Mouse (Mus musculus): ENCODE measurements around the gene Ap1s1. TPM values are rescaled to one million over a fixed set of nuclear protein-coding genes. Genes with fewer than 3 reads are reported as not detected.

The Ap1s1 gene
- polyA plus RNA-seq, 1 experiment from 2014 or later: 136 TPM

DNA sequence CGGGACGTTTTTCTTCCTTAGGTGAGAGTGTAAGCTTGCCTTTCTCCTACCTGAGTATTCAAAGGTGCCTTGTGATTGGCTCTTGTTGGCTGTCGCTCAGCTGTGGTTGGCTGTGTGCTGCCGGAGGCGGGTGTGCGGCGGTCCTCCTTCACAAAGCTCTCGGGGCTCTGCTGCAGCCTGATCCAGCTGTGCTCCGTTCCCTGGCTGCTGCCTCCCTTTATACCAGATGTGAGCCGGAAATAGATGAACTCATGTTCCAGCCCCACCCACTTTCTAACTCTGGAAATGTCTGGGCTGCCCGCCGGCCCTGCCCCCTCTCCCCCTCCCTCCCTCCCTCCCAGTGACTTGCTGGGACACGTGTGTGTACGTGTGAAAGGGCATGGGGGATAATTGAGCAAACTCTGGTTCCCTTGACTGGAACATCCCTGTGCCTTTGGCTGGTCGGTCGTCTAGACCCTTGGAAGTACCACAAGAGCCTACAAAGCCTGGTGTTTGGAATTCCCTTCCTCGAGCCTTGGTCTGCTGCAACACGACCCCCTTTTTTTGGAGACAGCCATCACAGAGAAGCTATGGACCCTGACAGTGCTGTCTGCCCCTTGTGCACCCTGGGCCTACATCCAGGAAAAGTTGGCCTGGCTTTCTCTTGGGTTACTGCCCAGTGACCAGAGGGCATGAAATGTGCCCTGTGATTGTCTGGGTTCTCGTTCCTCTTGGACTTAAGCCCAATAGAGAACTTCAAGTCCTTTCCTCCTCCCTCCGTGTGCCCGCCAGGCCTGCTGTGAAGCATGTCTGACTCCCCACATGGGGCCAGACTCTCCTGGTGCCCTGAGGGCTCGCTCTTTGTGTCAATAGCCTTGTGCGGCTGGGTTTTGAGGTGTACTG is 26.4 kb upstream of the Ap1s1 start, which contains the start of gene Serpine1:
Gene Serpine1 (minus strand): TSS at position 190 of the 882 bp plus-strand sequence.
- 14% methylated on average over 20 of the region's 23 CpGs for WGBS
- Histone ChIP-seq H3K36me3 (ENCODE audit: control insufficient read depth, insufficient read depth, low read length) (no peaks in the 10 kb centered on the region), H3K4me3 (ENCODE audit: low read depth, low read length) (peak within 1 kb of the TSS; percentile 26), H3K9me3 (ENCODE audit: control insufficient read depth, low read length) (no peaks in the 10 kb centered on the region), H3K27me3 (replicated peaks; ENCODE audit: control insufficient read depth, insufficient read depth, low read length) (no peaks in the 10 kb centered on the region), H3K27ac (replicated peaks; ENCODE audit: low read depth, low read length) (peak within 1 kb of the TSS; percentile 62), H3K4me2 (ENCODE audit: low read depth, low read length) (peak within 1 kb of the TSS; percentile 54), H3K4me1 (ENCODE audit: control insufficient read depth, insufficient read depth, low read length) (peaks cover 15% of the 10 kb centered on the region), H3K9ac (ENCODE audit: low read depth, low read length) (peak within 1 kb of the TSS; percentile 42)
- ATAC-seq (ENCODE audit: low read depth) (peak; percentile 98), DNase-seq (ENCODE audit: low spot score) (peak; percentile 95)

DNA sequence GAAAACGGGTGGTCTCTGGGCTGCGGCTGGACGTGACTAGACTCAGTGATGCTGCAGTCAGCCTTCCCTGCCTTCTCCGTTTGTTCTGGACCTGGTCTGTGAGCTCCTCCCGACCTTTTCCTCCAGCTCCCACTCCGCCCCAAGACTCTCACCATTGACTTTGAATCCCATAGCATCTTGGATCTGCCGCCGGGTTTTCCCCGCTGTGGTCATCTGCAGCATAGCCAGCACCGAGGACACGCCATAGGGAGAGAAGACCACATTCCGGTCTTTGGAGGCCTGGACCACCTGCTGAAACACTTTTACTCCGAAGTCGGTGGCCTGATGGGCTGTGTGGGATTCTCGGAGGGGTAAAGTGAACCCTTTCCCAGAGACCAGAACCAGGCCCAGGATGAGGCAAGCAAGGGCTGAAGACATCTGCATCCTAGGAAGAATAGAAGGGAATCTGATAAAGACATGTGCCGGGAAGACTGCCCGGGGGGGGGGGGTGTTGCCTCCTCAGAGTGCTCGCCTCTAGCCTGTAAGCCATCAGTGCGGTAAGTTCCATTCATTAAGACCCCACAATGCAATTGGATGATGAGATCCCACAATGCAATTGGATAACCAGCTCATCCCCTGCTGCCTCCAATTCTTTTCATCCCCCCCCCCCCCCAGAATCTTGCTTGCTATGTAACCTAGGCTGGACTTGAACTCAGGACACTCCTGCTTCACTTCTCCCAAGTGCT is 25.1 kb upstream of the Ap1s1 start:
- ATAC-seq (ENCODE audit: low read depth): no peak
- WGBS: 91% methylated on average over 18 of the region's 19 CpGs

DNA sequence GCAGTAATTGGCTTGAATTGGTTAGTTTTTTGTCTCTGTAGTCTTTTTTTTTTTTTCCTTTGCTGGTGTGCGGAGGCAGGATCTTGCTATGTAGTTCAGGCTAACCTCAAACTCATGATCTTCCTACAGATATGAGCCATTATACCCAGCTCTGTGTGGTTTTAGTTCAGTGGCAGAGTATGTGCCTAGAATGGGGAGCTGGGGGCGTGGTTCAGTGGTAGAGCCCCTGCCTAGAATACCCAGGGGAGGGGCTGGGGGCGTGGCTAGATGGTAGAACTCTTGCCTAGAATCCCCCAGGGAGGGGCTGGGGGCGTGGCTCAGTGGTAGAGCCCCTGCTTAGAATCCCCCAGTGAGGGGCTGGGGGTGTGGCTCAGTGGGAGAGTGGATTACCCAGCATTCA is 22.8 kb upstream of the Ap1s1 start:
- Histone ChIP-seq H3K27ac (replicated peaks; ENCODE audit: low read depth, low read length) (no peak overlapping the region), H3K36me3 (ENCODE audit: control insufficient read depth, insufficient read depth, low read length) (no peaks in the 10 kb centered on the region), H3K9ac (ENCODE audit: low read depth, low read length) (no peak overlapping the region), H3K4me2 (ENCODE audit: low read depth, low read length) (no peak overlapping the region), H3K4me1 (ENCODE audit: control insufficient read depth, insufficient read depth, low read length) (peaks cover 7% of the 10 kb centered on the region; the same call in 1 of the 2 replicates), H3K9me3 (ENCODE audit: control insufficient read depth, low read length) (no peaks in the 10 kb centered on the region), H3K4me3 (ENCODE audit: low read depth, low read length) (no peak overlapping the region), H3K27me3 (replicated peaks; ENCODE audit: control insufficient read depth, insufficient read depth, low read length) (no peaks in the 10 kb centered on the region)
- ATAC-seq (ENCODE audit: low read depth): no peak
- DNase-seq (ENCODE audit: low spot score): no peak
- WGBS: 75% methylated on average over 4 of the region's 4 CpGs

More for the DNA sequence above, 25.1 kb upstream of the Ap1s1 start:
- no peaks in the 10 kb centered on the region for H3K9me3 ChIP-seq (ENCODE audit: control insufficient read depth, low read length)
- peaks cover 10% of the 10 kb centered on the region for H3K4me1 ChIP-seq (ENCODE audit: control insufficient read depth, insufficient read depth, low read length)
- H3K4me2 ChIP-seq (ENCODE audit: low read depth, low read length): no peak overlapping the region
- no peak overlapping the region for H3K27ac ChIP-seq (replicated peaks; ENCODE audit: low read depth, low read length)
- H3K4me3 ChIP-seq (ENCODE audit: low read depth, low read length): no peak overlapping the region
- no peaks in the 10 kb centered on the region for H3K36me3 ChIP-seq (ENCODE audit: control insufficient read depth, insufficient read depth, low read length)
- H3K9ac ChIP-seq (ENCODE audit: low read depth, low read length): no peak overlapping the region
- DNase-seq (ENCODE audit: low spot score): no peak
- H3K27me3 ChIP-seq (replicated peaks; ENCODE audit: control insufficient read depth, insufficient read depth, low read length): no peaks in the 10 kb centered on the region

DNA sequence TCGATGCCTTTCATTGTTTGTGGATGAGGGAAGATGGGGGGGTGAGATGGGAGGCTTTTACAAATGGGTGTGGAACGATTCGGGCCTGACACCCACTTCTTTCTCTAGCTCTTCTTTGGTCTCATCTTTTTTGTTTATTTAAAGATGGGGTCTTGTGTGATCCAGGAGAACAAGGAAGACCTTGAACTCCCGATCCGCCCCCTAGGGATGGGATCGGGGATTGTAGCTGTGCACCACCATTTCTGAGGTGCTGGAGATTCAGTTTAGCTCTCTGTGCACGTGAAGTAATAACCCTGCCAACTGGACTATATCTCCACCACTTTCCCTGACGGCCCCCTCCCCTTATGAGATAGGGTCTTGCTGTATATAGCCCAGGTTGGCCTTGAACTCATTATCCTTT is 20.0 kb upstream of the Ap1s1 start:
- no peak overlapping the region for H3K9ac ChIP-seq (ENCODE audit: low read depth, low read length)
- no peaks in the 10 kb centered on the region for H3K27me3 ChIP-seq (replicated peaks; ENCODE audit: control insufficient read depth, insufficient read depth, low read length)
- H3K4me2 ChIP-seq (ENCODE audit: low read depth, low read length): no peak overlapping the region
- no peak for DNase-seq (ENCODE audit: low spot score)
- WGBS: 69% methylated on average over 8 of the region's 8 CpGs
- H3K9me3 ChIP-seq (ENCODE audit: control insufficient read depth, low read length): no peaks in the 10 kb centered on the region
- H3K27ac ChIP-seq (replicated peaks; ENCODE audit: low read depth, low read length): no peak overlapping the region
- no peak overlapping the region for H3K4me3 ChIP-seq (ENCODE audit: low read depth, low read length)
- no peak for ATAC-seq (ENCODE audit: low read depth)
- H3K36me3 ChIP-seq (ENCODE audit: control insufficient read depth, insufficient read depth, low read length): no peaks in the 10 kb centered on the region
- H3K4me1 ChIP-seq (ENCODE audit: control insufficient read depth, insufficient read depth, low read length): no peaks in the 10 kb centered on the region

DNA sequence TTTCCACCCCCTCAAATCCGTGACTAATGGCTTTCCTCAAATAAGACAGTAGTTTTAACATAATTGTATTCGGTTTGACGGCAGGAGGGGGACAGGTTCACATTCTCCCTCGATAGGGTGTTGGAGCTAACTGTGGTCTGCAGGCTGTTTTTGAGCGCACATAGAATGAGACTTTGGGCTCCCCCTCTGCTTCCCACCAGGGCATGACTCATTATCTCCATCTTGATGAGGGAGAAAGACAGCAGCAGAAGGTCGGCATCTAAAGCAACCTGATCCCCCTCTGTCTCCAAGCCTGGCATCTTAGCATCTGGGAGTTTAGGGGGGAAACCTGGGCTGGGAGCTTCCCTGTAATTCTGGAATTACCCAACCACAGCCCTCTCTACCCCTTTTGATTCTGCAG is 19.5 kb upstream of the Ap1s1 start:
- DNase-seq (ENCODE audit: low spot score) (no peak), ATAC-seq (ENCODE audit: low read depth) (no peak)
- Histone ChIP-seq H3K4me3 (ENCODE audit: low read depth, low read length) (no peak overlapping the region), H3K27ac (replicated peaks; ENCODE audit: low read depth, low read length) (no peak overlapping the region), H3K4me2 (ENCODE audit: low read depth, low read length) (no peak overlapping the region), H3K36me3 (ENCODE audit: control insufficient read depth, insufficient read depth, low read length) (no peaks in the 10 kb centered on the region), H3K9ac (ENCODE audit: low read depth, low read length) (no peak overlapping the region), H3K4me1 (ENCODE audit: control insufficient read depth, insufficient read depth, low read length) (no peaks in the 10 kb centered on the region), H3K27me3 (replicated peaks; ENCODE audit: control insufficient read depth, insufficient read depth, low read length) (no peaks in the 10 kb centered on the region), H3K9me3 (ENCODE audit: control insufficient read depth, low read length) (no peaks in the 10 kb centered on the region)
- 58% methylated on average over 6 of the region's 6 CpGs for WGBS

DNA sequence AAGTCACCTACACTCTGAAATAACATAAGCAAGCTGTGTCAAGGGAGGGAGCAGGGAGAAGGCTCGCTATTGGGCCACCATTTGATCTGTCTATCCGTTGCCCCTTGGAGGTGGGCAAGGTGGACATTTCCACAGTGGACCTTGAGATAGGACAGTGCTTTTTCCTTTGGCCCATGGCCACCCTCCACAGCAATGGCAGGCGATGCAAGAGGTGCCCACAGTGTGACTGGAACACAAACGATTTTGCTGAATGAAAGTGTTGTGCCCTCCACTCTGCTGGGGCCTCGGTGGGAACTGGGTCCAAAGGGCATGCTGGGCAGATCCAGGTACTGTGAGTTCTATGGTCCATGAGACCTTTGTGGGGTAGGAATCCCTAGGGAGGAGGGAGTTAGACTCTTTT is 16.7 kb upstream of the Ap1s1 start:
- no peak overlapping the region for H3K4me3 ChIP-seq (ENCODE audit: low read depth, low read length)
- no peak for DNase-seq (ENCODE audit: low spot score)
- H3K27ac ChIP-seq (replicated peaks; ENCODE audit: low read depth, low read length): no peak overlapping the region
- no peaks in the 10 kb centered on the region for H3K4me1 ChIP-seq (ENCODE audit: control insufficient read depth, insufficient read depth, low read length)
- H3K36me3 ChIP-seq (ENCODE audit: control insufficient read depth, insufficient read depth, low read length): no peaks in the 10 kb centered on the region
- H3K27me3 ChIP-seq (replicated peaks; ENCODE audit: control insufficient read depth, insufficient read depth, low read length): no peaks in the 10 kb centered on the region
- no peak overlapping the region for H3K9ac ChIP-seq (ENCODE audit: low read depth, low read length)
- ATAC-seq (ENCODE audit: low read depth): no peak
- H3K4me2 ChIP-seq (ENCODE audit: low read depth, low read length): no peak overlapping the region
- WGBS: 87% methylated on average over 5 of the region's 5 CpGs
- no peaks in the 10 kb centered on the region for H3K9me3 ChIP-seq (ENCODE audit: control insufficient read depth, low read length)

DNA sequence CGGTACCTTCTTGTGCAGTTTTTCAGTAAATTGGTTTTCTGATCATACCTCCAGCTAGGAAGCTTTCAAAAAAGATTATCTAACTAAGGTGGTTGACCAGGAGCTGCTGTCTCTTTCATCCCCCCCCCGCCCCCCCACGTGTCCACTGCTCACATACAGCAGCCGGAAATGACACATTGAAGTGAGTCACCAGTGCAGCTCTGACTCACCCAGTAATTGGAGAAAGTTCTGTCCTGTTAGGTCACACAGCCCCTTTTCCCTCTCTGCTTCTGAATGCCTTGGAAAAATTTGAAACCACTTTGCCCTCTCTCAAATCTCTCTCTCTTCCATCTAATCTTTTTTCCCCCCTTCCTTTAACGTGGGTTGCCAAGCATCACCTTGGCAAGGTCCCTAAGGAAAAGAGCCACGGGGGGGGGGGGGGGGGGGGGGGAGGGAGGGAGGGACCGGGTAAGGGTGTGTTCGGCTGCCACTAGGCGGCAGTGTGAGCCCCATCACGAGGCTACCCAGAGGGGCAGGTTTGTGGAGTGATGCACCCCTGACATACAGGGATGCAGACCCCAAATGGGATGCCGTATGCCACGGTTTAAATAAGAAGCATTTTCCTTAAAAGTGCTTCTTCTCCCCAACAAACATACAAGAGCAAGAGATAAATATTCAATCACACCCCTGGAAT is 16.0 kb upstream of the Ap1s1 start:
- no peaks in the 10 kb centered on the region for H3K36me3 ChIP-seq (ENCODE audit: control insufficient read depth, insufficient read depth, low read length)
- H3K4me1 ChIP-seq (ENCODE audit: control insufficient read depth, insufficient read depth, low read length): no peaks in the 10 kb centered on the region
- H3K27me3 ChIP-seq (replicated peaks; ENCODE audit: control insufficient read depth, insufficient read depth, low read length): no peaks in the 10 kb centered on the region
- no peak overlapping the region for H3K27ac ChIP-seq (replicated peaks; ENCODE audit: low read depth, low read length)
- no peaks in the 10 kb centered on the region for H3K9me3 ChIP-seq (ENCODE audit: control insufficient read depth, low read length)
- no peak overlapping the region for H3K4me2 ChIP-seq (ENCODE audit: low read depth, low read length)
- 0 out of 2 replicates have a peak, but pooled peaks have one; percentile 44 for ATAC-seq (ENCODE audit: low read depth)
- no peak overlapping the region for H3K4me3 ChIP-seq (ENCODE audit: low read depth, low read length)
- no peak overlapping the region for H3K9ac ChIP-seq (ENCODE audit: low read depth, low read length)
- 20% methylated on average over 12 of the region's 12 CpGs for WGBS
- DNase-seq (ENCODE audit: low spot score): peak; percentile 20

DNA sequence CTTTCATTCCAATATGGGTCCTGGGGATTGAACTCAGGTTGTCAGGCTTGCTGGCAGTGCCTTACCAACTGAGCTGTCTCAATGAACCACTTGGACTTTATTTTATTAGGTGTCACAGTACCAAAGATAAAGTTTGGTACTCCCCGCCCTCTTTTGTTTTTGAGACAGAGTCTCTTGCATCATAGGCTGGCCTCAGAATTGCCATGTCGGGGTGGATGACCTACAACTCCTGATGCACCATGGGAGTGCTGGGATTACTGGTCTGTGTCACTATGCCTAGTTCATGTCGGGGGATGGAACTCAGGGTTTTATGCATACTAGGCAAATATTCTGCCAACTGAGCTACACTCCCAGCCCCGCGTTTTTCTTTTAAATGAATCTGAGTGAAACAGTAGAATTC is 8.9 kb upstream of the Ap1s1 start:
- 80% methylated on average over 5 of the region's 5 CpGs for whole genome bisulfite sequencing
- no peak overlapping the region for H3K27ac ChIP-seq (replicated peaks; ENCODE audit: low read depth, low read length)

More for the DNA sequence above, 8.9 kb upstream of the Ap1s1 start:
- Histone ChIP-seq H3K4me1 (ENCODE audit: control insufficient read depth, insufficient read depth, low read length) (no peaks in the 10 kb centered on the region), H3K9ac (ENCODE audit: low read depth, low read length) (no peak overlapping the region), H3K36me3 (ENCODE audit: control insufficient read depth, insufficient read depth, low read length) (no peaks in the 10 kb centered on the region), H3K4me2 (ENCODE audit: low read depth, low read length) (no peak overlapping the region), H3K4me3 (ENCODE audit: low read depth, low read length) (no peak overlapping the region), H3K9me3 (ENCODE audit: control insufficient read depth, low read length) (no peaks in the 10 kb centered on the region), H3K27me3 (replicated peaks; ENCODE audit: control insufficient read depth, insufficient read depth, low read length) (no peaks in the 10 kb centered on the region)
- ATAC-seq (ENCODE audit: low read depth) (no peak), DNase-seq (ENCODE audit: low spot score) (no peak)
